Mouse (Mus musculus): ENCODE results near the gene Olfr1265.

DNA sequence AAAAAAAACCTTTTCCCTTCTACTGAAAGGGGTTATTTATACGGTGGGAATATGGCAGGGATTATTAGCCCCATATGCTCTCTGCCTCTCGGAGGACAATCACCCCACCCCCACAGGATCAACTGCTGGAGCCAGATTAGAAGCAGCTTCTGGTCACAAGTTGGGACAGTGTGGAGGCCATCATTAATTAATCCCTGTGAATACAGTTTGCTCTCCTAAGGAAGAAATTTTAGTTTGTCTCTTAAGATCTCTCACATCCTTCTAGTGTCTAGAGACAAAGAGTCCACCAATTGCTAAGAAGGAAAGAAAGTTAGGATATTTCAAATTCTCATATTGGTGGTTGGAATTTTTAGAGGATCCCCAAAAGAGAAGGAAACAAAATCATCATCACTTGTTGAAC, 9.7 kb upstream of the Olfr1265 start, which contains the start of gene Olfr1264:
- TF ChIP-seq CTCF (IDR thresholded peaks at IDR 0.05; ENCODE audit: control insufficient read depth, insufficient read depth, insufficient read length) (no peak), USF1 (IDR thresholded peaks at IDR 0.05; ENCODE audit: low read depth) (no peak), MAX (IDR thresholded peaks at IDR 0.05) (no peak)
